Mouse (Mus musculus) liver, embryonic 15.5 days (tissue): ENCODE measurements around the gene Tmco4. TPM values are rescaled to one million over a fixed set of nuclear protein-coding genes. Genes with fewer than 3 reads are reported as not detected.

ENCODE experiments used
- ATAC-seq: fragments of 200-750 bp; cut with Nextera tagmentation; 2 replicates; pipeline ENCODE4 v1.8.0; 2017; ENCODE audit warnings: moderate number of reproducible peaks, mild to moderate bottlenecking, moderate library complexity; ENCODE audit not compliant: insufficient read depth
- H3K27ac ChIP-seq: fragments of 300-500 bp; sonication (generic); replicated peaks from 2 replicates; pipeline ENCODE4 v1.5.1; 2015; ENCODE audit warnings: mild to moderate bottlenecking, inconsistent platforms
- H3K27me3 ChIP-seq: fragments of 300-500 bp; sonication (generic); 2 replicates; pipeline ENCODE4 v1.6.1; 2015; ENCODE audit warnings: mild to moderate bottlenecking, inconsistent platforms
- H3K36me3 ChIP-seq: fragments of 300-500 bp; sonication (generic); replicated peaks from 2 replicates; pipeline ENCODE4 v1.6.1; 2015; ENCODE audit warnings: moderate library complexity, mild to moderate bottlenecking, inconsistent platforms
- H3K4me1 ChIP-seq: fragments of 300-500 bp; sonication (generic); replicated peaks from 2 replicates; pipeline ENCODE4 v1.6.1; 2015; ENCODE audit warnings: inconsistent platforms
- H3K4me2 ChIP-seq: fragments of 300-500 bp; sonication (generic); 2 replicates; pipeline ENCODE4 v1.6.1; 2015; ENCODE audit warnings: moderate library complexity, mild to moderate bottlenecking, inconsistent platforms
- H3K4me3 ChIP-seq: fragments of 300-500 bp; sonication (generic); replicated peaks from 2 replicates; pipeline ENCODE4 v1.5.1; 2015; ENCODE audit warnings: mild to moderate bottlenecking, inconsistent platforms
- H3K9ac ChIP-seq: fragments of 300-500 bp; sonication (generic); 2 replicates; pipeline ENCODE4 v1.6.1; 2015; ENCODE audit warnings: moderate library complexity, mild to moderate bottlenecking, inconsistent platforms
- H3K9me3 ChIP-seq: fragments of 300-500 bp; sonication (generic); replicated peaks from 2 replicates; pipeline ENCODE4 v1.6.1; 2016; ENCODE audit warnings: inconsistent platforms
- WGBS: fragments of 180-500 bp; shearing (Covaris S2); methylation state at CpG from one replicate; pipeline ENCODE4 v1.1.7; 2015; ENCODE audit warnings: mixed read lengths; ENCODE audit not compliant: insufficient replicate concordance; 5-methylcytosine and 5-hydroxymethylcytosine counted together
- polyA plus RNA-seq: library from polyadenylated mRNA; unstranded; fragments of >200 nt; fragmentation: Nextera tagmentation; extraction: Ambion mirVana; gene quantifications from 2 replicates; pipeline ENCODE4 v1.2.1, GENCODE M21; 2015

Gene Tmco4
- polyA plus RNA-seq, 1 experiment from 2014 or later, result 2.9 TPM

- Histone ChIP-seq H3K36me3 (no peaks in the 10 kb centered on the region), H3K27me3 (peaks cover 75% of the 10 kb centered on the region), H3K27ac (no peak overlapping the region), H3K9ac (no peak overlapping the region), H3K9me3 (no peaks in the 10 kb centered on the region), H3K4me2 (peak overlapping the region; percentile 69), H3K4me3 (peak overlapping the region; percentile 47), H3K4me1 (peaks cover 15% of the 10 kb centered on the region)
- WGBS, result 34% methylated on average over 12 of the region's 13 CpGs
- no peak for ATAC-seq
These were observed 120.5 kb downstream of the Tmco4 start for GRCm38 (mm10) chr4:139093196-139093530.

- no peak overlapping the region for H3K4me2 ChIP-seq
- H3K9ac ChIP-seq, result no peak overlapping the region
- H3K27me3 ChIP-seq, result peaks cover 53% of the 10 kb centered on the region
- WGBS, result 55% methylated on average over 1 of the region's 1 CpGs
- H3K9me3 ChIP-seq, result no peaks in the 10 kb centered on the region
- H3K4me1 ChIP-seq, result peaks cover 15% of the 10 kb centered on the region
- H3K4me3 ChIP-seq, result no peak overlapping the region
- no peaks in the 10 kb centered on the region for H3K36me3 ChIP-seq
- no peak for ATAC-seq
- H3K27ac ChIP-seq, result no peak overlapping the region
These were observed 122.7 kb downstream of the Tmco4 start for GRCm38 (mm10) chr4:139095406-139095805.

GRCm38 (mm10) chr4:139096201-139096600, 123.5 kb downstream of the Tmco4 start:
- H3K9ac ChIP-seq, result no peak overlapping the region
- no peak overlapping the region for H3K4me3 ChIP-seq
- WGBS, result 66% methylated on average over 5 of the region's 5 CpGs
- no peak overlapping the region for H3K27ac ChIP-seq
- ATAC-seq, result no peak
- peaks cover 46% of the 10 kb centered on the region for H3K27me3 ChIP-seq
- peaks cover 15% of the 10 kb centered on the region for H3K4me1 ChIP-seq
- H3K36me3 ChIP-seq, result peaks cover 4% of the 10 kb centered on the region; the same call in 1 of the 2 replicates
- no peak overlapping the region for H3K4me2 ChIP-seq
- H3K9me3 ChIP-seq, result no peaks in the 10 kb centered on the region

- no peak overlapping the region for H3K4me2 ChIP-seq
- ATAC-seq, result no peak
- no peak overlapping the region for H3K27ac ChIP-seq
- H3K27me3 ChIP-seq, result peaks cover 4% of the 10 kb centered on the region; the same call in 1 of the 2 replicates
- H3K9ac ChIP-seq, result no peak overlapping the region
- H3K4me1 ChIP-seq, result no peaks in the 10 kb centered on the region
- 82% methylated on average over 8 of the region's 8 CpGs for WGBS
- H3K36me3 ChIP-seq, result peaks cover 40% of the 10 kb centered on the region
- H3K9me3 ChIP-seq, result no peaks in the 10 kb centered on the region
- no peak overlapping the region for H3K4me3 ChIP-seq
These were observed 127.6 kb downstream of the Tmco4 start for GRCm38 (mm10) chr4:139100326-139100725.

- Histone ChIP-seq H3K4me1 (no peaks in the 10 kb centered on the region), H3K4me2 (no peak overlapping the region), H3K9me3 (no peaks in the 10 kb centered on the region), H3K9ac (no peak overlapping the region), H3K27me3 (no peaks in the 10 kb centered on the region), H3K4me3 (no peak overlapping the region), H3K36me3 (peaks cover 40% of the 10 kb centered on the region), H3K27ac (no peak overlapping the region)
- ATAC-seq, result no peak
- 77% methylated on average over 6 of the region's 6 CpGs for WGBS
These were observed 128.9 kb downstream of the Tmco4 start for GRCm38 (mm10) chr4:139101546-139101945.

- no peak overlapping the region for H3K9ac ChIP-seq
- H3K36me3 ChIP-seq, result peaks cover 40% of the 10 kb centered on the region
- no peaks in the 10 kb centered on the region for H3K27me3 ChIP-seq
- H3K9me3 ChIP-seq, result no peaks in the 10 kb centered on the region
- no peak overlapping the region for H3K27ac ChIP-seq
- H3K4me3 ChIP-seq, result no peak overlapping the region
- peaks cover 13% of the 10 kb centered on the region for H3K4me1 ChIP-seq
- 79% methylated on average over 1 of the region's 1 CpGs for WGBS
- no peak for ATAC-seq
- no peak overlapping the region for H3K4me2 ChIP-seq
These were observed 132.8 kb downstream of the Tmco4 start for GRCm38 (mm10) chr4:139105453-139105852.

Other genes starting within 250 kb of the Tmco4 start
- gene Pla2g2c, start 248.1 kb upstream of the Tmco4 start, polyA plus RNA-seq, result not detected in 2 replicates
- 0.06 and 0.08 TPM in 2 replicates for gene Ubxn10, start 235.7 kb upstream of the Tmco4 start, polyA plus RNA-seq
- gene Pla2g2f, start 215.3 kb upstream of the Tmco4 start, polyA plus RNA-seq, result 0.06 TPM in 1 of 2 replicates, not detected in the other
- gene Pla2g2d, start 197.2 kb upstream of the Tmco4 start, polyA plus RNA-seq, result 0.06 TPM in 1 of 2 replicates, not detected in the other
- gene Pla2g5, start 109.4 kb upstream of the Tmco4 start, polyA plus RNA-seq, result 0.18 TPM in 1 of 2 replicates, not detected in the other
- not detected in 2 replicates for gene Gm13030, start 98.9 kb upstream of the Tmco4 start, polyA plus RNA-seq
- gene Pla2g2e, start 94.9 kb upstream of the Tmco4 start, polyA plus RNA-seq, result not detected in 2 replicates
- 1.4 and 1.6 TPM in 2 replicates for gene Otud3, start 58.9 kb upstream of the Tmco4 start, polyA plus RNA-seq
- gene Rnf186, start 5.8 kb upstream of the Tmco4 start, polyA plus RNA-seq, result 0.33 and 0.82 TPM in 2 replicates
- not detected in 2 replicates for gene Htr6, start 102.7 kb downstream of the Tmco4 start, polyA plus RNA-seq
- gene Nbl1, start 120.1 kb downstream of the Tmco4 start, polyA plus RNA-seq, result 2.6 and 3.0 TPM in 2 replicates
- 228 and 290 TPM in 2 replicates for gene Minos1, start 158.2 kb downstream of the Tmco4 start, polyA plus RNA-seq
- 148 and 153 TPM in 2 replicates for gene Capzb, start 220.0 kb downstream of the Tmco4 start, polyA plus RNA-seq